Mouse (Mus musculus) heart, embryonic 13.5 days (tissue): ENCODE results near the gene Txlng. TPM values are rescaled to one million over a fixed set of nuclear protein-coding genes. Genes with fewer than 3 reads are reported as not detected.
"Not testable (repeated sequence)": the region's sequence is repeated elsewhere in the genome, so short reads cannot be mapped to it uniquely, and the experiment has no call there.

Experiments used
- ATAC-seq: fragments of 200-750 bp; cut with Nextera tagmentation; 2 replicates; pipeline ENCODE4 v1.8.0; 2017; ENCODE audit warnings: moderate TSS enrichment; ENCODE audit not compliant: insufficient number of reproducible peaks, low FRiP score, low TSS enrichment; ENCODE audit errors: extremely low read depth
- H3K27ac ChIP-seq: fragments of 300-500 bp; sonication (generic); replicated peaks from 2 replicates; pipeline ENCODE4 v1.5.1; 2015; ENCODE audit warnings: moderate library complexity, mild to moderate bottlenecking, inconsistent platforms
- H3K27me3 ChIP-seq: fragments of 300-500 bp; sonication (generic); replicated peaks from 2 replicates; pipeline ENCODE4 v1.6.1; 2015; ENCODE audit warnings: mild to moderate bottlenecking, inconsistent platforms
- H3K36me3 ChIP-seq: fragments of 300-500 bp; sonication (generic); 2 replicates; pipeline ENCODE4 v1.6.1; 2015; ENCODE audit warnings: mild to moderate bottlenecking, inconsistent platforms
- H3K4me1 ChIP-seq: fragments of 300-500 bp; sonication (generic); 2 replicates; pipeline ENCODE4 v1.6.1; 2015; ENCODE audit warnings: inconsistent platforms
- H3K4me2 ChIP-seq: fragments of 300-500 bp; sonication (generic); 2 replicates; pipeline ENCODE4 v1.6.1; 2015; ENCODE audit warnings: inconsistent platforms, mild to moderate bottlenecking, moderate library complexity
- H3K4me3 ChIP-seq: fragments of 300-500 bp; sonication (generic); 2 replicates; pipeline ENCODE4 v1.5.1; 2015; ENCODE audit warnings: moderate library complexity, mild to moderate bottlenecking, inconsistent platforms
- H3K9ac ChIP-seq: fragments of 300-500 bp; sonication (generic); 2 replicates; pipeline ENCODE4 v1.6.1; 2015; ENCODE audit warnings: inconsistent platforms, mild to moderate bottlenecking, moderate library complexity
- H3K9me3 ChIP-seq: fragments of 300-500 bp; sonication (generic); 2 replicates; pipeline ENCODE4 v1.6.1; 2016; ENCODE audit warnings: inconsistent platforms
- WGBS: fragments of 180-500 bp; shearing (Covaris S2); methylation state at CpG from one replicate; pipeline ENCODE4 v1.1.7; 2015; ENCODE audit warnings: mixed read lengths; 5-methylcytosine and 5-hydroxymethylcytosine counted together
- polyA plus RNA-seq: library from polyadenylated mRNA; unstranded; fragments of >200 nt; fragmentation: Nextera tagmentation; extraction: Ambion mirVana; gene quantifications from 2 replicates; pipeline ENCODE4 v1.2.1, GENCODE M21; 2015

Gene Txlng
- polyA plus RNA-seq, 1 experiment from 2014 or later = 9.3 TPM

GRCm38 (mm10) chrX:162830313-162830712 lies 1.1 kb upstream of the Txlng start:
- not testable (repeated sequence) for H3K4me3 ChIP-seq, H3K27ac ChIP-seq, H3K9ac ChIP-seq, H3K9me3 ChIP-seq, ATAC-seq, H3K27me3 ChIP-seq, H3K36me3 ChIP-seq, H3K4me1 ChIP-seq
- WGBS = 57% methylated on average over 2 of the region's 2 CpGs
- H3K4me2 ChIP-seq = peak overlapping the region; percentile 59; the same call in 1 of the 2 replicates

GRCm38 (mm10) chrX:162829741-162830140 lies 487 bp upstream of the Txlng start:
- ATAC-seq = no peak
- H3K27me3 ChIP-seq = peaks cover 4% of the 10 kb centered on the region
- H3K4me3 ChIP-seq = peak overlapping the region; percentile 66
- no peaks in the 10 kb centered on the region for H3K36me3 ChIP-seq
- peak overlapping the region; percentile 42; the same call in 1 of the 2 replicates for H3K27ac ChIP-seq
- H3K4me1 ChIP-seq = no peaks in the 10 kb centered on the region
- peak overlapping the region; percentile 59 for H3K4me2 ChIP-seq
- no peaks in the 10 kb centered on the region for H3K9me3 ChIP-seq
- H3K9ac ChIP-seq = peak overlapping the region; percentile 62; the same call in 1 of the 2 replicates
- WGBS = 30% methylated on average over 5 of the region's 5 CpGs

- Histone ChIP-seq H3K9ac (peak overlapping the region; percentile 82), H3K4me2 (peak overlapping the region; percentile 87), H3K36me3 (no peaks in the 10 kb centered on the region), H3K27ac (no peak overlapping the region), H3K9me3 (no peaks in the 10 kb centered on the region), H3K27me3 (peaks cover 4% of the 10 kb centered on the region), H3K4me1 (no peaks in the 10 kb centered on the region), H3K4me3 (peak overlapping the region; percentile 66)
- peak; percentile 11; the same call in 1 of the 2 replicates for ATAC-seq
- WGBS = 20% methylated on average over 14 of the region's 20 CpGs
Observed at GRCm38 (mm10) chrX:162828783-162829182, 471 bp downstream of the Txlng start.

- no peak overlapping the region; the same call in 1 of the 2 replicates for H3K9ac ChIP-seq
- 40% methylated on average over 6 of the region's 6 CpGs for WGBS
- peak overlapping the region; percentile 87 for H3K4me2 ChIP-seq
- no peak overlapping the region for H3K27ac ChIP-seq
- H3K4me1 ChIP-seq = no peaks in the 10 kb centered on the region
- H3K36me3 ChIP-seq = no peaks in the 10 kb centered on the region
- H3K27me3 ChIP-seq = peaks cover 4% of the 10 kb centered on the region
- ATAC-seq = no peak
- H3K4me3 ChIP-seq = peak overlapping the region; percentile 66
- H3K9me3 ChIP-seq = no peaks in the 10 kb centered on the region
Observed at GRCm38 (mm10) chrX:162828016-162828415, 1.2 kb downstream of the Txlng start.

GRCm38 (mm10) chrX:162800371-162800770 lies 28.9 kb downstream of the Txlng start:
- H3K4me3 ChIP-seq = no peak overlapping the region
- ATAC-seq = no peak
- H3K27ac ChIP-seq = no peak overlapping the region
- no peaks in the 10 kb centered on the region for H3K9me3 ChIP-seq
- no peak overlapping the region for H3K9ac ChIP-seq
- H3K4me1 ChIP-seq = no peaks in the 10 kb centered on the region
- H3K4me2 ChIP-seq = no peak overlapping the region
- H3K36me3 ChIP-seq = peaks cover 14% of the 10 kb centered on the region
- no peaks in the 10 kb centered on the region for H3K27me3 ChIP-seq

GRCm38 (mm10) chrX:162791392-162791791 lies 37.9 kb downstream of the Txlng start:
- H3K27me3 ChIP-seq, H3K9ac ChIP-seq, H3K27ac ChIP-seq, H3K4me3 ChIP-seq, ATAC-seq, H3K9me3 ChIP-seq, H3K4me1 ChIP-seq, H3K4me2 ChIP-seq: not testable (repeated sequence)
- WGBS = 84% methylated on average over 5 of the region's 5 CpGs
- peaks cover 43% of the 10 kb centered on the region for H3K36me3 ChIP-seq

GRCm38 (mm10) chrX:162788372-162788771 lies 40.9 kb downstream of the Txlng start:
- H3K4me3 ChIP-seq = no peak overlapping the region
- ATAC-seq = no peak
- 59% methylated on average over 1 of the region's 1 CpGs for WGBS
- H3K27ac ChIP-seq = no peak overlapping the region
- no peak overlapping the region for H3K4me2 ChIP-seq
- no peak overlapping the region for H3K9ac ChIP-seq
- H3K36me3 ChIP-seq = peaks cover 60% of the 10 kb centered on the region
- H3K9me3 ChIP-seq = no peaks in the 10 kb centered on the region
- H3K27me3 ChIP-seq = no peaks in the 10 kb centered on the region; the same call in 1 of the 2 replicates
- H3K4me1 ChIP-seq = no peaks in the 10 kb centered on the region

- Histone ChIP-seq H3K9me3 (no peaks in the 10 kb centered on the region), H3K4me1 (0 out of 2 replicates have a peak, but pooled peaks cover 5% of the 10 kb centered on the region), H3K36me3 (peaks cover 67% of the 10 kb centered on the region), H3K27me3 (no peaks in the 10 kb centered on the region), H3K4me2 (no peak overlapping the region), H3K4me3 (no peak overlapping the region), H3K27ac (no peak overlapping the region), H3K9ac (no peak overlapping the region)
- WGBS = 71% methylated on average over 1 of the region's 1 CpGs
- ATAC-seq = no peak
Observed at GRCm38 (mm10) chrX:162770726-162771125, 58.5 kb downstream of the Txlng start.

- H3K4me3 ChIP-seq = peak overlapping the region; percentile 74
- H3K36me3 ChIP-seq = peaks cover 19% of the 10 kb centered on the region
- H3K4me1 ChIP-seq = peaks cover 16% of the 10 kb centered on the region
- peak overlapping the region; percentile 99; the same call in 1 of the 2 replicates for H3K27ac ChIP-seq
- H3K27me3 ChIP-seq = no peaks in the 10 kb centered on the region
- peak overlapping the region; percentile 69 for H3K4me2 ChIP-seq
- WGBS = 21% methylated on average over 9 of the region's 9 CpGs
- no peak for ATAC-seq
- no peaks in the 10 kb centered on the region for H3K9me3 ChIP-seq
- peak overlapping the region; percentile 93 for H3K9ac ChIP-seq
Observed at GRCm38 (mm10) chrX:162761716-162762395, 67.4 kb downstream of the Txlng start.

- Histone ChIP-seq H3K4me3 (peak overlapping the region; percentile 74), H3K9ac (peak overlapping the region; percentile 93), H3K9me3 (no peaks in the 10 kb centered on the region), H3K27ac (peak overlapping the region; percentile 99), H3K4me1 (peaks cover 16% of the 10 kb centered on the region), H3K4me2 (peak overlapping the region; percentile 69), H3K36me3 (peaks cover 14% of the 10 kb centered on the region), H3K27me3 (no peaks in the 10 kb centered on the region)
- 11% methylated on average over 26 of the region's 50 CpGs for WGBS
- ATAC-seq = no peak
Observed at GRCm38 (mm10) chrX:162760958-162761515, 68.2 kb downstream of the Txlng start.

- Histone ChIP-seq H3K4me3 (peak within 1 kb of the TSS; percentile 74), H3K36me3 (peaks cover 14% of the 10 kb centered on the region), H3K4me2 (peak within 1 kb of the TSS; percentile 69), H3K4me1 (peaks cover 16% of the 10 kb centered on the region), H3K9me3 (no peaks in the 10 kb centered on the region), H3K9ac (peak within 1 kb of the TSS; percentile 93), H3K27ac (peak within 1 kb of the TSS; percentile 99), H3K27me3 (no peaks in the 10 kb centered on the region)
- WGBS = 17% methylated on average over 24 of the region's 100 CpGs
- peak; percentile 96 for ATAC-seq
Observed at GRCm38 (mm10) chrX:162760115-162760942, 68.9 kb downstream of the Txlng start, which contains the start of gene Rbbp7. Rbbp7 (plus strand) TSS chrX:162760402.
